Mouse (Mus musculus) megakaryocyte, embryonic 14.5 days (primary cell): ENCODE measurements around the gene Kremen1.

Experiments
- FLI1 ChIP-seq: IDR thresholded peaks from 2 replicates; pipeline ENCODE4 v1.6.1; 2012; ENCODE audit warnings: low read length, inconsistent platforms, mixed read lengths
- GATA1 ChIP-seq: IDR thresholded peaks from 3 replicates; pipeline ENCODE4 v1.6.1; 2012; ENCODE audit warnings: mixed read lengths, low read length, inconsistent platforms, borderline replicate concordance

DNA sequence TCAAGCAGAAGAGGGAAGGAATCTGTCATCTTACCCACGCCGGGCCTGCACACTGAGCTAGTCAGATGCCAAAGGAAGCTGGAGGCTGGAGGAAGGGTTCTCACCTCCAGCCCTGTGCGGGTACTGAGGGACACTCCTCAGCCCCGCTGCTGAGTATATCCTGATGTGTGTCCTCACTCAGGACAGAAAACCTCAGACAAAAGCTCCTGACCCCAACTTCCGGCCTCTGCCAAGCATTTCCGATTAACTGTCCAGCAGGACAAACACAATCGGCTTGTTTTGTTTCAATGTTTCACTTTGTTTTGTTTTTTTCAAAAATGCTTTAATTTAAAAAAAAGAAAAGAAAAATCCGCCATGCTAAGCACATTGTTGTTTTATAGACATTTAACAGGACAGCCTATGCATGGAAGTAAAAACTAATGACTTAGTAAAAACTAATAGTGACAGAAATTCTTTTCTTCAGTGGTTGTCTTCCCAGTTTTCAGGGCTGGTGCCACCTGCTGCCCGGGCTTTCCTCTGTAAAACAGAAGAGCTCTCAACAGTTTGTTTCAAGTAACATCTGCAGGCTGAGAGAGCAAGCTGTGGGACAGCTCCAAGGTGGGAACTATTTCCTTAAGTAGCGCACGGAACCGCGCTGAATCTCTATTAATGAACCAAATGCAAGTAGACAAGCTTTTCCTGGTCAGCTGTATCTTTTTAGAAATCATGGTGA, 4.1 kb downstream of the Kremen1 start:
- TF ChIP-seq GATA1 (no peak), FLI1 (no peak)
